10 mouse cellular contexts compared by ENCODE assay signal in genomic region chr19:40630096-40630495, GRCm38 (mm10). TPM values are rescaled to one million over a fixed set of nuclear protein-coding genes. Genes with fewer than 3 reads are reported as not detected.
DNase-seq lines count a peak whose midpoint lies in the region; ATAC-seq lines count a peak whose summit lies in the region.
"Had no signal": no experiment of that assay in that cellular context is flagged by ENCODE, and none has a peak within 500 bp of the region (broad histone marks: within the 10 kb centered on the region; RNA-seq: fewer than 3 reads in every experiment).

No protein-coding gene starts in this region.

- no peaks in the 10 kb centered on the region for H3K36me3 ChIP-seq in heart, embryonic 11.5 days (ENCODE audit: control insufficient read depth, insufficient read depth, low read length)
- no peaks in the 10 kb centered on the region for H3K36me3 ChIP-seq in hindbrain, embryonic 10.5 days

- H3K4me1 ChIP-seq in heart, embryonic 11.5 days (ENCODE audit: control insufficient read depth, insufficient read depth, low read length): no peaks in the 10 kb centered on the region
- no peaks in the 10 kb centered on the region for H3K4me1 ChIP-seq in hindbrain, embryonic 10.5 days (replicated peaks)

- no peak for ATAC-seq in heart, embryonic 11.5 days (replicated peaks; ENCODE audit: insufficient number of reproducible peaks, low FRiP score, low TSS enrichment)
- ATAC-seq: forebrain, embryonic 16.5 days had no signal

- H3K9ac ChIP-seq in heart, embryonic 11.5 days (ENCODE audit: low read depth, low read length): no peak overlapping the region
- H3K9ac ChIP-seq: liver, embryonic 14.5 days had no signal

- WGBS in heart, embryonic 11.5 days (ENCODE audit: insufficient replicate concordance): 68% methylated on average over 3 of the region's 3 CpGs
- 88% methylated on average over 3 of the region's 3 CpGs for WGBS in hindbrain, embryonic 10.5 days

- H3K9me3 ChIP-seq in heart, embryonic 11.5 days (replicated peaks; ENCODE audit: control insufficient read depth, low read length): no peaks in the 10 kb centered on the region
- no peaks in the 10 kb centered on the region for H3K9me3 ChIP-seq in hindbrain, embryonic 10.5 days

- no peak overlapping the region for H3K27ac ChIP-seq in heart, embryonic 11.5 days (ENCODE audit: low read depth, low read length)
- H3K27ac ChIP-seq in hindbrain, embryonic 10.5 days: no peak overlapping the region
- H3K27ac ChIP-seq: liver, embryonic 14.5 days had no signal

- H3K4me2 ChIP-seq in heart, embryonic 11.5 days: no peak overlapping the region

- DNase-seq in heart, adult 9 months (ENCODE audit: low spot score in 2 of 2): peak; percentile 34 to 44
- DNase-seq in lung, postnatal 36 days: peak; percentile 45
- DNase-seq in lung, postnatal 10 days: no peak
- peak; percentile 29 for DNase-seq in heart, postnatal 4 days
- peak; percentile 42 to 46 for DNase-seq in right cerebral cortex, postnatal 10 days (ENCODE audit: low spot score in 2 of 2)
- DNase-seq in neural tube, embryonic 10.5 days (ENCODE audit: extremely low spot score, low spot score): no peak
- DNase-seq in hindbrain, embryonic 10.5 days (ENCODE audit: low spot score): no peak

- no peaks in the 10 kb centered on the region for H3K27me3 ChIP-seq in heart, embryonic 11.5 days (ENCODE audit: control insufficient read depth, insufficient read depth, low read length)
- H3K27me3 ChIP-seq in hindbrain, embryonic 10.5 days (ENCODE audit: insufficient read depth, poor library complexity, severe bottlenecking): no peaks in the 10 kb centered on the region

- H3K4me3 ChIP-seq in heart, embryonic 11.5 days (ENCODE audit: low read depth, low read length): no peak overlapping the region
- no peak overlapping the region for H3K4me3 ChIP-seq in hindbrain, embryonic 10.5 days

RNA-seq across cellular contexts. Expression of gene Entpd1, which starts 17.9 kb away (rescaled TPM):
- polyA plus RNA-seq in heart, embryonic 11.5 days (2014; fragmentation: Nextera tagmentation; extraction: Ambion mirVana): 13.1 and 15.9 TPM in 2 replicates
- total RNA-seq in heart, postnatal 4 days (2021): 10 to 100 TPM; 32.3 to 33.3 TPM
- 4.5 and 5.0 TPM in 2 replicates for polyA plus RNA-seq in hindbrain, embryonic 10.5 days (2016; fragmentation: Nextera tagmentation; extraction: Ambion mirVana)

RNA-seq across cellular contexts. Expression of gene Tctn3, which starts 18.1 kb away (rescaled TPM):
- 7.6 and 10.3 TPM in 2 replicates for polyA plus RNA-seq in heart, embryonic 11.5 days (2014; fragmentation: Nextera tagmentation; extraction: Ambion mirVana)
- total RNA-seq in heart, postnatal 4 days (2021): 1 to 10 TPM; 7.3 to 7.8 TPM
- polyA plus RNA-seq in hindbrain, embryonic 10.5 days (2016; fragmentation: Nextera tagmentation; extraction: Ambion mirVana): 12.2 and 13.7 TPM in 2 replicates

RNA-seq across cellular contexts. Expression of gene Aldh18a1, which starts 41.8 kb away (rescaled TPM):
- 38.9 and 42.9 TPM in 2 replicates for polyA plus RNA-seq in heart, embryonic 11.5 days (2014; fragmentation: Nextera tagmentation; extraction: Ambion mirVana)
- 10 to 100 TPM; 23.5 to 30.4 TPM for total RNA-seq in heart, postnatal 4 days (2021)
- 94.3 and 96.1 TPM in 2 replicates for polyA plus RNA-seq in hindbrain, embryonic 10.5 days (2016; fragmentation: Nextera tagmentation; extraction: Ambion mirVana)

Comparison
In these comparisons a context has a peak if more than half of its experiments do, and no peak if none do; other contexts are left out.
1. DNase-seq: peak in heart, adult 9 months (2 of 2), lung, postnatal 36 days (single experiment), heart, postnatal 4 days (single experiment) and right cerebral cortex, postnatal 10 days (2 of 2); none in lung, postnatal 10 days (single experiment), neural tube, embryonic 10.5 days (single experiment) and hindbrain, embryonic 10.5 days (single experiment).